Mouse (Mus musculus) heart, adult 2 months (tissue): ENCODE results near the gene Sh3rf1.

Source experiments
- CTCF ChIP-seq: fragments of 200-600 bp; IDR thresholded peaks from 2 replicates; pipeline ENCODE4 v1.8.1; 2022; ENCODE audit warnings: antibody characterized with exemption, mild to moderate bottlenecking, moderate library complexity
- POLR2A ChIP-seq: fragments of 200-500 bp; IDR thresholded peaks from 2 replicates; pipeline ENCODE4 v1.6.1; 2011; ENCODE audit warnings: mild to moderate bottlenecking, low read depth, low read length, control low read depth; ENCODE audit not compliant: insufficient read depth

DNA sequence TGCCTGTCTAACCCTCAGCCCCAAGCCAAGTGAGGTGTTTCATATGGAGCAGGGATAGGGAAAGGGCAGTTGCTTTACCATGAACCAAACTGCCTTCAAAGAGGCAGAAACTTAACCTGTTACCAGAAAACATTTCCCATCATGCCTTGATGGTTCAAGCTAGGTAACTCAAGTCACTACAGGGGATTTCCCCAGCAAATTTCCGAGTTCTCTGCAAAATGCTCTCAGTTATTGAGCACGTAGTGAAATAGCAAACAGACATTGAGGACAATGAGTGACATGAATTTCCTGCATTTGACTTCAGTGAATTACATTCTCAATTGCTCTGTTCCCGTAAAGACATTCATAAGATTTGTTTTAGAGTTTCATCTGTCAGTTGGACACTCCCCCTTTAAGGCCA lies 97.5 kb downstream of the Sh3rf1 start:
- TF ChIP-seq CTCF: no peak
- no peak for TF ChIP-seq POLR2A
